Mouse (Mus musculus): ENCODE measurements around the gene Sart1. TPM values are rescaled to one million over a fixed set of nuclear protein-coding genes. Genes with fewer than 3 reads are reported as not detected.
"Not testable (repeated sequence)": the region's sequence is repeated elsewhere in the genome, so short reads cannot be mapped to it uniquely, and the experiment has no call there.

Sart1 gene
- polyA plus RNA-seq, 1 experiment from 2014 or later: 58.3 TPM

GRCm38 (mm10) chr19:5353609-5354008 is 34.9 kb downstream of the Sart1 start:
- Histone ChIP-seq H3K27ac (ENCODE audit: low read depth, low read length) (no peak overlapping the region), H3K9me3 (replicated peaks; ENCODE audit: control insufficient read depth, low read length) (no peaks in the 10 kb centered on the region), H3K27me3 (replicated peaks; ENCODE audit: control insufficient read depth, insufficient read depth, low read length) (no peaks in the 10 kb centered on the region), H3K4me2 (ENCODE audit: low read length) (no peak overlapping the region), H3K36me3 (ENCODE audit: control insufficient read depth, insufficient read depth, low read length) (no peaks in the 10 kb centered on the region), H3K9ac (ENCODE audit: low read length) (no peak overlapping the region), H3K4me1 (ENCODE audit: control insufficient read depth, insufficient read depth, low read length) (peaks cover 4% of the 10 kb centered on the region; the same call in 1 of the 2 replicates), H3K4me3 (ENCODE audit: low read depth, low read length) (no peak overlapping the region)
- WGBS: 69% methylated on average over 2 of the region's 2 CpGs
- DNase-seq (ENCODE audit: low spot score): no peak
- no peak for ATAC-seq

DNA sequence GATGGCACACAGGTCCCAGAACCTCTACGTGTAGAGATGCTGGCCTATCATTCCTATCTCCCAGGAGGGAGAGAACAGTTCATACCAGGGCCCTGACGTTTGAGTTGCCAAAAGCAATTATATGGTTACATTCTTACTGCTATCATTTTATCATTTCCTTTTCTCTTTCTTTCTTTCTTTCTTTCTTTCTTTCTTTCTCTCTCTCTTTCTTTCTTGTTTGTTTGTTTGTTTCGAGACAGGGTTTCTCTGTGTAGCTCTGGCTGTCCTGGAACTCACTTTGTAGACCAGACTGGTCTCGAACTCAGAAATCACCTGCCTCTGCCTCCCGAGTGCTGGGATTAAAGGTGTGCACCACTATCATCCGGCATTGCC is 39.0 kb downstream of the Sart1 start, which contains the start of gene Cst6:
Cst6 (minus strand) TSS at position 73 of the 372 bp plus-strand sequence.
- not testable (repeated sequence) for H3K4me1 ChIP-seq (ENCODE audit: control insufficient read depth, insufficient read depth, low read length); H3K9me3 ChIP-seq (replicated peaks; ENCODE audit: control insufficient read depth, low read length); DNase-seq (ENCODE audit: low spot score); H3K36me3 ChIP-seq (ENCODE audit: control insufficient read depth, insufficient read depth, low read length); ATAC-seq; H3K27ac ChIP-seq (ENCODE audit: low read depth, low read length); H3K27me3 ChIP-seq (replicated peaks; ENCODE audit: control insufficient read depth, insufficient read depth, low read length)
- Histone ChIP-seq H3K4me3 (ENCODE audit: low read depth, low read length) (peak within 1 kb of the TSS; percentile 27), H3K4me2 (ENCODE audit: low read length) (peak within 1 kb of the TSS; percentile 65), H3K9ac (ENCODE audit: low read length) (peak within 1 kb of the TSS; percentile 68)
- 64% methylated on average over 6 of the region's 6 CpGs for WGBS

DNA sequence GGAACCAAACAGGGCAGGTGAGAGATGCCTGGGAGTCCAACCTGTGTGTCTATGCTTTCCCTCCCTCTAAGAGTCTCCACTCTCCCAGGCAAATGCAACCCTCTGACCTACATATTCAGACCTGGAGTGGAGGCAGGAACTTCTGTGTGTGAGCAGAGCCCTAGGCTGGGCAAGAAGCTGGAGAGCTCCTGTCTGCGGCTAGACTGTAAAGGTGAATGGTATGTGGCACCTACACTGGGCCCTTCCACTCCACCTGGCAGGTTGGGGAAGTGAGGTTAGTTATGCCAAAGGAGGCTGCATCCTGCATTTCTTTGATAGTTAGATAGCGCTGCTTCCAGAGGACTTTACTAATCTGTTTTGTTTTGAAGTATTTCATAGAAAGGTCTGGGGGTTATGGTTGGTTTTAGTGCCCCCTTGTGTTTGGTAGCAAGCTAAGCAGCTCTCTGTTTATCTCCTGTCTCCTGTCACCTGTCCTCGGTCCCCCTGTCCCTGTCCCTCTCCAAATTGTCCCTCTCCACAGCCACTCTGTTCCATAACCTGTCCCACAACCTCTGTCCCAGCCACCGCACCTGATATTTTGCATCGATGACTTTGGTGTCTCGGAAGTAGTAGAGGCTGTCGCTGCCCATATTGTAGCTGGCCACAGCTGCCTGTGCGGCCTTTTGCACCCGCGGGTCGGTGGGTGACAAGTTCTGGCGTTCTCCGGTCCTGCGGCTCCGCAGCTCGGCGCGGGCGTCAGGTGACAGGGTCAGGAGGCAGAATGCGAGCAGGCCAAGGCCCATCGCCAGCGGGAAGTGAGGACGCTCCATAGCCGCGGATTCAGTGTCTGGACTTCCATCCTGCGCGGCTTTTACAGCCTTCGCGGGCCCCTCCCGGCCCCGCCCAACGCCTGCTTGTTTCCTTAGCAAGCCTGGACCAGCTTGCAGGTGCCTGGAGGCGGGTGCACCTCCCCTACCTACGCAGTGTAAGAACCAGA is 39.7 kb downstream of the Sart1 start:
- H3K9me3 ChIP-seq (replicated peaks; ENCODE audit: control insufficient read depth, low read length): no peaks in the 10 kb centered on the region
- H3K4me3 ChIP-seq (ENCODE audit: low read depth, low read length): peak overlapping the region; percentile 27
- WGBS: 5% methylated on average over 34 of the region's 34 CpGs
- no peaks in the 10 kb centered on the region for H3K36me3 ChIP-seq (ENCODE audit: control insufficient read depth, insufficient read depth, low read length)
- ATAC-seq: 0 out of 2 replicates have a peak, but pooled peaks have one; percentile 29
- DNase-seq (ENCODE audit: low spot score): peak; percentile 64
- H3K27me3 ChIP-seq (replicated peaks; ENCODE audit: control insufficient read depth, insufficient read depth, low read length): no peaks in the 10 kb centered on the region
- peaks cover 4% of the 10 kb centered on the region; the same call in 1 of the 2 replicates for H3K4me1 ChIP-seq (ENCODE audit: control insufficient read depth, insufficient read depth, low read length)
- H3K4me2 ChIP-seq (ENCODE audit: low read length): peak overlapping the region; percentile 65
- H3K9ac ChIP-seq (ENCODE audit: low read length): peak overlapping the region; percentile 68
- no peak overlapping the region for H3K27ac ChIP-seq (ENCODE audit: low read depth, low read length)

GRCm38 (mm10) chr19:5348064-5348463 is 40.4 kb downstream of the Sart1 start:
- Histone ChIP-seq H3K4me3 (ENCODE audit: low read depth, low read length) (no peak overlapping the region), H3K4me2 (ENCODE audit: low read length) (no peak overlapping the region), H3K9me3 (replicated peaks; ENCODE audit: control insufficient read depth, low read length) (no peaks in the 10 kb centered on the region), H3K4me1 (ENCODE audit: control insufficient read depth, insufficient read depth, low read length) (peaks cover 4% of the 10 kb centered on the region; the same call in 1 of the 2 replicates), H3K27me3 (replicated peaks; ENCODE audit: control insufficient read depth, insufficient read depth, low read length) (no peaks in the 10 kb centered on the region), H3K27ac (ENCODE audit: low read depth, low read length) (no peak overlapping the region), H3K9ac (ENCODE audit: low read length) (no peak overlapping the region), H3K36me3 (ENCODE audit: control insufficient read depth, insufficient read depth, low read length) (no peaks in the 10 kb centered on the region)
- ATAC-seq (no peak), DNase-seq (ENCODE audit: low spot score) (no peak)
- 88% methylated on average over 6 of the region's 6 CpGs for WGBS

DNA sequence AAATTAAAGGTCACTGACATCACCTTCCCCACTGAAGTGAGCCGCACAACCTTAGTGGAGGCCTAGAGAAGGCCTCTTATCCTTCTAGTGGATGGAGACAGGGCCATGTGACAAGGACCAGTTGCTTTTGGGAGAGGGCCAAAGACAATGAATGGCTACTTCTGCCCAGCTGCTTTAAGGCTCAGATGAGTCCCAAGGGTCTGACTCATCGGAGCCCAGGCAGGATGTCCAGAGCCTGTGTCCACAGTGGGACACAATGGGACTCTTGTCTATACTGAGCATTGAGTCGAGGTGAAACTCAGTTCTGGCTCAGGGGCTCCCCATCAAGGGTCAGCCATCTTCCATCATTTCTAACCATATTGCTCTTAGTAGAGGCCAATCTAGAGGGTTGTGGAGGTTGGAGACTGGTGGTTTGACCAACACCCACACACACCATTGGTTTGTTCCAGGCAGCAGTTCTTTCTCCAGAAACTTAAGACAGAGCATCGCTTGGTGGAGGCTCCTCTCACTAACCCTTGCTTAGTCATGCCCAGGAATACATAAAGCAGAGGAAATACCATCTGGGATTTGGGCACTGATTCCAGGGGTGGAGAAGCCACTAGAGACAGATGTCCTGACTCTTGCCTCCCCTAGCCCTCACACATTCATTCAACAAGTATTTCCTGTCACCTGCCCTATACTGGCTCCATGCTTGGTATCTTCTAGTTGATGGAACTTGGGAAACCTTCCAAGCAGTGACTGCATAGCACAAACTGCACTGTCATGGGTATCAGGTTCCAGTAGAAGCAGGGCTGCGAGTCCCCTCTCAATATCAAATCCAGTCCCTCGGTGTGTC is 43.0 kb downstream of the Sart1 start:
- no peaks in the 10 kb centered on the region for H3K36me3 ChIP-seq (ENCODE audit: control insufficient read depth, insufficient read depth, low read length)
- DNase-seq (ENCODE audit: low spot score) (no peak), ATAC-seq (no peak)
- no peak overlapping the region for H3K27ac ChIP-seq (ENCODE audit: low read depth, low read length)
- WGBS: 88% methylated on average over 6 of the region's 6 CpGs
- no peak overlapping the region for H3K9ac ChIP-seq (ENCODE audit: low read length)
- H3K4me2 ChIP-seq (ENCODE audit: low read length): no peak overlapping the region
- H3K4me1 ChIP-seq (ENCODE audit: control insufficient read depth, insufficient read depth, low read length): peaks cover 4% of the 10 kb centered on the region; the same call in 1 of the 2 replicates
- H3K27me3 ChIP-seq (replicated peaks; ENCODE audit: control insufficient read depth, insufficient read depth, low read length): no peaks in the 10 kb centered on the region
- no peaks in the 10 kb centered on the region for H3K9me3 ChIP-seq (replicated peaks; ENCODE audit: control insufficient read depth, low read length)
- H3K4me3 ChIP-seq (ENCODE audit: low read depth, low read length): no peak overlapping the region

GRCm38 (mm10) chr19:5341360-5341759 is 47.1 kb downstream of the Sart1 start:
- Histone ChIP-seq H3K27me3 (replicated peaks; ENCODE audit: control insufficient read depth, insufficient read depth, low read length) (no peaks in the 10 kb centered on the region), H3K4me3 (ENCODE audit: low read depth, low read length) (no peak overlapping the region), H3K27ac (ENCODE audit: low read depth, low read length) (no peak overlapping the region), H3K9me3 (replicated peaks; ENCODE audit: control insufficient read depth, low read length) (no peaks in the 10 kb centered on the region), H3K4me1 (ENCODE audit: control insufficient read depth, insufficient read depth, low read length) (no peaks in the 10 kb centered on the region), H3K36me3 (ENCODE audit: control insufficient read depth, insufficient read depth, low read length) (no peaks in the 10 kb centered on the region), H3K9ac (ENCODE audit: low read length) (no peak overlapping the region), H3K4me2 (ENCODE audit: low read length) (no peak overlapping the region)
- 86% methylated on average over 7 of the region's 7 CpGs for WGBS
- DNase-seq (ENCODE audit: low spot score): no peak
- ATAC-seq: no peak

DNA sequence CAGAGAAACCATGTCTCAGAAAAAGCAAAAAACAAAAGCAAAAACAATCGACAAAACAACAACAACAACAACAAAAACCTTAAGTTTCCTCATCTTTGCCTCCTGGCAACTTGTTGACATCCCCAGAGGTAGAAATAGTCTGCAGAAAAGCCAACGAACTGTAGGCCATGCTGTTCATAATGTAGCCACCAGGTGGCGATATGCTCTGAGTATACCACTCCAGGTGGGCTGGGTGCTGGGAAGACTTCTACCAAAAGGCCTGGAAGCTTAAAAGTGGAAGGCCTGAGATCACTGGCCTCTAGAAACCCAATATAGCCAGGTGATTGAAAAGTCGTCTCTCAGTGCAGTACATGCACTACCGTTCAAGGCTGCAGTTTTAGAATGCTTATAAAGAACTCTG is 50.5 kb downstream of the Sart1 start:
- Histone ChIP-seq H3K4me3 (ENCODE audit: low read depth, low read length) (no peak overlapping the region), H3K36me3 (ENCODE audit: control insufficient read depth, insufficient read depth, low read length) (no peaks in the 10 kb centered on the region), H3K9ac (ENCODE audit: low read length) (no peak overlapping the region), H3K27me3 (replicated peaks; ENCODE audit: control insufficient read depth, insufficient read depth, low read length) (no peaks in the 10 kb centered on the region), H3K9me3 (replicated peaks; ENCODE audit: control insufficient read depth, low read length) (no peaks in the 10 kb centered on the region), H3K4me2 (ENCODE audit: low read length) (no peak overlapping the region), H3K27ac (ENCODE audit: low read depth, low read length) (no peak overlapping the region), H3K4me1 (ENCODE audit: control insufficient read depth, insufficient read depth, low read length) (no peaks in the 10 kb centered on the region)
- peak; percentile 78 for DNase-seq (ENCODE audit: low spot score)
- WGBS: 22% methylated on average over 5 of the region's 5 CpGs
- ATAC-seq: no peak

GRCm38 (mm10) chr19:5335441-5335840 is 53.1 kb downstream of the Sart1 start, which contains the start of gene Catsper1:
TSS of gene Catsper1 (plus strand) at chr19:5335741.
- no peak for DNase-seq (ENCODE audit: low spot score)
- Histone ChIP-seq H3K27ac (ENCODE audit: low read depth, low read length) (no peak within 1 kb of the TSS), H3K9me3 (replicated peaks; ENCODE audit: control insufficient read depth, low read length) (no peaks in the 10 kb centered on the region), H3K4me1 (ENCODE audit: control insufficient read depth, insufficient read depth, low read length) (no peaks in the 10 kb centered on the region), H3K4me3 (ENCODE audit: low read depth, low read length) (no peak within 1 kb of the TSS), H3K27me3 (replicated peaks; ENCODE audit: control insufficient read depth, insufficient read depth, low read length) (no peaks in the 10 kb centered on the region), H3K36me3 (ENCODE audit: control insufficient read depth, insufficient read depth, low read length) (no peaks in the 10 kb centered on the region), H3K9ac (ENCODE audit: low read length) (no peak within 1 kb of the TSS), H3K4me2 (ENCODE audit: low read length) (no peak within 1 kb of the TSS)
- WGBS: 93% methylated on average over 6 of the region's 6 CpGs
- ATAC-seq: no peak

Data from forebrain, embryonic 14.5 days (tissue).